1 mouse cellular context compared by ENCODE assay signal in genomic region chr8:70869601-70870041, GRCm38 (mm10).
TF ChIP-seq lines count a peak whose summit lies in the region.

No protein-coding gene starts in this region.

TF ChIP-seq in MEL, 35 proteins besides CTCF, POLR2A, EP300 and RAD21:
- peak; percentile 87 for TF ChIP-seq SMC3 (IDR thresholded peaks at IDR 0.05; ENCODE audit: low read depth, low read length)
- TF ChIP-seq USF2 (IDR thresholded peaks at IDR 0.05; ENCODE audit: borderline replicate concordance in 1 of 2, insufficient read depth in 1 of 2, low read depth in 1 of 2, low read length in 2 of 2): no peak
- peak; percentile 46; the same call in 1 of the 2 replicates for TF ChIP-seq SIN3A (IDR thresholded peaks at IDR 0.05; ENCODE audit: low read length)
- no peak for TF ChIP-seq ETS1 (IDR thresholded peaks at IDR 0.05; ENCODE audit: low read depth, low read length)
- TF ChIP-seq ZNF384 (IDR thresholded peaks at IDR 0.05; ENCODE audit: low read depth, low read length): peak; percentile 25; the same call in 1 of the 2 replicates
- no peak for TF ChIP-seq ZKSCAN1 (IDR thresholded peaks at IDR 0.05; ENCODE audit: low read depth, low read length)
- no peak for TF ChIP-seq ZMIZ1 (IDR thresholded peaks at IDR 0.05; ENCODE audit: low read depth, low read length)
- no peak for TF ChIP-seq TAL1 (IDR thresholded peaks at IDR 0.05; ENCODE audit: low read length)
- no peak for TF ChIP-seq MXI1 (IDR thresholded peaks at IDR 0.05; ENCODE audit: low read depth, low read length)
- TF ChIP-seq ZC3H11A (IDR thresholded peaks at IDR 0.05; ENCODE audit: low read depth, low read length): peak; percentile 76
- no peak for TF ChIP-seq NELFE (IDR thresholded peaks at IDR 0.05; ENCODE audit: low read depth, low read length)
